Mouse (Mus musculus) CH12.LX (cell line): ENCODE measurements around the gene Dusp15.

ENCODE experiments used
- CTCF ChIP-seq, 2 experiments: IDR thresholded peaks in 1 of 2; conservative IDR thresholded peaks in 1 of 2; 2 replicates each; pipeline ENCODE4 v1.5.1; 2011 to 2012; ENCODE audit warnings: low read depth in 2 of 2, low read length in 2 of 2, improper control_type of control experiment in 1 of 2, inconsistent platforms in 1 of 2, mild to moderate bottlenecking in 1 of 2, moderate library complexity in 1 of 2
- EP300 ChIP-seq: IDR thresholded peaks from 2 replicates; pipeline ENCODE4 v1.6.1; 2011; ENCODE audit warnings: low read length, improper control_type of control experiment
- JUND ChIP-seq: conservative IDR thresholded peaks from 2 replicates; pipeline ENCODE4 v1.6.1; 2011; ENCODE audit warnings: low read depth, low read length, improper control_type of control experiment
- NELFE ChIP-seq: IDR thresholded peaks from 2 replicates; pipeline ENCODE4 v1.6.1; 2011; ENCODE audit warnings: low read depth, low read length, improper control_type of control experiment
- NRF1 ChIP-seq: IDR thresholded peaks from 2 replicates; pipeline ENCODE4 v1.6.1; 2014; ENCODE audit warnings: low read depth, mild to moderate bottlenecking, inconsistent platforms, low read length, improper control_type of control experiment, moderate library complexity
- POLR2A ChIP-seq: IDR thresholded peaks from 2 replicates; pipeline ENCODE4 v1.6.1; 2011; ENCODE audit warnings: low read depth, mild to moderate bottlenecking, improper control_type of control experiment, low read length
- SIN3A ChIP-seq: IDR thresholded peaks from 2 replicates; pipeline ENCODE4 v1.6.1; 2012; ENCODE audit warnings: low read length, improper control_type of control experiment, inconsistent platforms
- UBTF ChIP-seq: IDR thresholded peaks from 2 replicates; pipeline ENCODE4 v1.6.1; 2012; ENCODE audit warnings: low read depth, mild to moderate bottlenecking, inconsistent platforms, low read length, improper control_type of control experiment, moderate library complexity

GRCm38 (mm10) chr2:152923621-152924020, 27.9 kb downstream of the Dusp15 start:
- no peak for TF ChIP-seq NRF1
- TF ChIP-seq CTCF (conservative IDR thresholded peaks at IDR 0.05 in 1 of 2, IDR thresholded peaks at IDR 0.05 in 1 of 2; ENCODE audit: low read depth in 2 of 2, low read length in 2 of 2), result no peak
- TF ChIP-seq POLR2A, result no peak
- TF ChIP-seq EP300, result no peak
- no peak for TF ChIP-seq NELFE
- no peak for TF ChIP-seq JUND
- no peak for TF ChIP-seq SIN3A
- TF ChIP-seq UBTF, result no peak
